Mouse (Mus musculus) heart, embryonic 16.5 days (tissue): ENCODE measurements around the gene Amh. TPM values are rescaled to one million over a fixed set of nuclear protein-coding genes. Genes with fewer than 3 reads are reported as not detected.

ENCODE experiments used
- ATAC-seq: fragments of 200-750 bp; cut with Nextera tagmentation; replicated peaks from 2 replicates; pipeline ENCODE4 v1.8.0; 2017; ENCODE audit warnings: moderate number of reproducible peaks; ENCODE audit not compliant: insufficient read depth, low FRiP score; ENCODE audit errors: extremely low read depth
- H3K27ac ChIP-seq: fragments of 300-500 bp; sonication (generic); 2 replicates; pipeline ENCODE4 v1.5.1; 2014; ENCODE audit warnings: mild to moderate bottlenecking, low read length, control low read depth, moderate library complexity
- H3K27me3 ChIP-seq: fragments of 300-500 bp; sonication (generic); 2 replicates; pipeline ENCODE4 v1.6.1; 2014; ENCODE audit warnings: low read length, mixed read lengths; ENCODE audit not compliant: control insufficient read depth, insufficient read depth
- H3K36me3 ChIP-seq: fragments of 300-500 bp; sonication (generic); 2 replicates; pipeline ENCODE4 v1.6.1; 2014; ENCODE audit not compliant: control insufficient read depth, insufficient read depth
- H3K4me1 ChIP-seq: fragments of 300-500 bp; sonication (generic); 2 replicates; pipeline ENCODE4 v1.6.1; 2014; ENCODE audit warnings: low read length, mixed read lengths; ENCODE audit not compliant: control insufficient read depth, insufficient read depth
- H3K4me2 ChIP-seq: fragments of 300-500 bp; sonication (generic); 2 replicates; pipeline ENCODE4 v1.6.1; 2014; ENCODE audit warnings: low read depth, mild to moderate bottlenecking, control low read depth, low read length
- H3K4me3 ChIP-seq: fragments of 300-500 bp; sonication (generic); 2 replicates; pipeline ENCODE4 v1.5.1; 2014; ENCODE audit warnings: mild to moderate bottlenecking, control low read depth, low read length
- H3K9ac ChIP-seq: fragments of 300-500 bp; sonication (generic); 2 replicates; pipeline ENCODE4 v1.6.1; 2014; ENCODE audit warnings: low read length, control low read depth
- H3K9me3 ChIP-seq: fragments of 300-500 bp; sonication (generic); replicated peaks from 2 replicates; pipeline ENCODE4 v1.6.1; 2016; ENCODE audit warnings: low read length; ENCODE audit not compliant: control insufficient read depth
- WGBS: fragments of 180-500 bp; shearing (Covaris S2); extraction: QIAGEN DNeasy Blood & Tissue Kit; methylation state at CpG from one replicate; pipeline ENCODE4 v1.1.7; 2014; 5-methylcytosine and 5-hydroxymethylcytosine counted together
- polyA plus RNA-seq: library from polyadenylated mRNA; unstranded; fragments of >200 nt; fragmentation: Nextera tagmentation; extraction: Ambion mirVana; gene quantifications from 2 replicates; pipeline ENCODE4 v1.2.1, GENCODE M21; 2015

The Amh gene
- polyA plus RNA-seq, 1 experiment from 2014 or later = 0.13 TPM

- 70% methylated on average over 6 of the region's 6 CpGs for WGBS
- Histone ChIP-seq H3K4me3 (no peak overlapping the region), H3K36me3 (peaks cover 45% of the 10 kb centered on the region), H3K27ac (peak overlapping the region; percentile 53; the same call in 1 of the 2 replicates), H3K27me3 (no peaks in the 10 kb centered on the region), H3K9me3 (no peaks in the 10 kb centered on the region), H3K4me2 (no peak overlapping the region), H3K9ac (peak overlapping the region; percentile 16; the same call in 1 of the 2 replicates), H3K4me1 (peaks cover 35% of the 10 kb centered on the region)
- no peak for ATAC-seq
These were observed 28.6 kb upstream of the Amh start for GRCm38 (mm10) chr10:80776358-80776869.

- Histone ChIP-seq H3K4me2 (no peak overlapping the region), H3K36me3 (peaks cover 43% of the 10 kb centered on the region), H3K27ac (no peak overlapping the region), H3K9me3 (no peaks in the 10 kb centered on the region), H3K27me3 (no peaks in the 10 kb centered on the region), H3K4me1 (peaks cover 35% of the 10 kb centered on the region), H3K9ac (no peak overlapping the region), H3K4me3 (no peak overlapping the region)
- WGBS = 89% methylated on average over 5 of the region's 5 CpGs
- ATAC-seq = no peak
These were observed 27.9 kb upstream of the Amh start for GRCm38 (mm10) chr10:80777123-80777522.

- H3K27me3 ChIP-seq = no peaks in the 10 kb centered on the region
- peaks cover 18% of the 10 kb centered on the region for H3K4me1 ChIP-seq
- peaks cover 43% of the 10 kb centered on the region for H3K36me3 ChIP-seq
- H3K4me2 ChIP-seq = no peak overlapping the region
- H3K9ac ChIP-seq = no peak overlapping the region
- no peak overlapping the region for H3K4me3 ChIP-seq
- no peak for ATAC-seq
- H3K9me3 ChIP-seq = no peaks in the 10 kb centered on the region
- no peak overlapping the region for H3K27ac ChIP-seq
These were observed 25.5 kb upstream of the Amh start for GRCm38 (mm10) chr10:80779565-80779964.

GRCm38 (mm10) chr10:80784302-80784701, 20.7 kb upstream of the Amh start:
- no peak overlapping the region for H3K4me3 ChIP-seq
- peaks cover 61% of the 10 kb centered on the region for H3K36me3 ChIP-seq
- H3K27ac ChIP-seq = no peak overlapping the region
- H3K9ac ChIP-seq = no peak overlapping the region
- no peaks in the 10 kb centered on the region for H3K27me3 ChIP-seq
- H3K4me1 ChIP-seq = no peaks in the 10 kb centered on the region
- H3K9me3 ChIP-seq = no peaks in the 10 kb centered on the region
- no peak for ATAC-seq
- 98% methylated on average over 2 of the region's 2 CpGs for WGBS
- H3K4me2 ChIP-seq = no peak overlapping the region

GRCm38 (mm10) chr10:80784871-80785270, 20.2 kb upstream of the Amh start:
- H3K4me1 ChIP-seq = no peaks in the 10 kb centered on the region
- H3K9me3 ChIP-seq = no peaks in the 10 kb centered on the region
- no peak for ATAC-seq
- H3K4me3 ChIP-seq = no peak overlapping the region
- peaks cover 62% of the 10 kb centered on the region for H3K36me3 ChIP-seq
- H3K9ac ChIP-seq = no peak overlapping the region
- no peak overlapping the region for H3K27ac ChIP-seq
- no peaks in the 10 kb centered on the region for H3K27me3 ChIP-seq
- no peak overlapping the region for H3K4me2 ChIP-seq
- 81% methylated on average over 12 of the region's 12 CpGs for WGBS

- 89% methylated on average over 11 of the region's 11 CpGs for WGBS
- no peak overlapping the region for H3K27ac ChIP-seq
- H3K9ac ChIP-seq = no peak overlapping the region
- H3K9me3 ChIP-seq = no peaks in the 10 kb centered on the region
- H3K4me3 ChIP-seq = no peak overlapping the region
- no peak overlapping the region for H3K4me2 ChIP-seq
- H3K36me3 ChIP-seq = peaks cover 69% of the 10 kb centered on the region
- ATAC-seq = no peak
- no peaks in the 10 kb centered on the region for H3K27me3 ChIP-seq
- H3K4me1 ChIP-seq = peaks cover 3% of the 10 kb centered on the region
These were observed 19.1 kb upstream of the Amh start for GRCm38 (mm10) chr10:80785963-80786362.

GRCm38 (mm10) chr10:80787517-80787916, 17.5 kb upstream of the Amh start:
- H3K9ac ChIP-seq = no peak overlapping the region

GRCm38 (mm10) chr10:80790761-80791404, 14.2 kb upstream of the Amh start:
- ATAC-seq = no peak
- Histone ChIP-seq H3K27ac (peak overlapping the region; percentile 80), H3K4me1 (peaks cover 19% of the 10 kb centered on the region), H3K36me3 (peaks cover 70% of the 10 kb centered on the region), H3K4me3 (no peak overlapping the region), H3K4me2 (no peak overlapping the region), H3K9me3 (no peaks in the 10 kb centered on the region), H3K27me3 (no peaks in the 10 kb centered on the region), H3K9ac (no peak overlapping the region)
- 76% methylated on average over 19 of the region's 19 CpGs for WGBS

More at GRCm38 (mm10) chr10:80787517-80787916, 17.5 kb upstream of the Amh start:
- no peak overlapping the region for H3K4me2 ChIP-seq
- H3K4me3 ChIP-seq = no peak overlapping the region
- no peak overlapping the region for H3K27ac ChIP-seq
- no peaks in the 10 kb centered on the region for H3K27me3 ChIP-seq
- no peaks in the 10 kb centered on the region for H3K9me3 ChIP-seq
- WGBS = 60% methylated on average over 2 of the region's 2 CpGs
- H3K4me1 ChIP-seq = peaks cover 19% of the 10 kb centered on the region
- peaks cover 75% of the 10 kb centered on the region for H3K36me3 ChIP-seq
- no peak for ATAC-seq

- Histone ChIP-seq H3K27me3 (no peaks in the 10 kb centered on the region), H3K36me3 (peaks cover 71% of the 10 kb centered on the region), H3K4me3 (no peak overlapping the region), H3K27ac (peak overlapping the region; percentile 80), H3K4me1 (peaks cover 22% of the 10 kb centered on the region), H3K9me3 (no peaks in the 10 kb centered on the region), H3K9ac (peak overlapping the region; percentile 17; the same call in 1 of the 2 replicates), H3K4me2 (peak overlapping the region; percentile 29)
- peak; percentile 61 for ATAC-seq
- 51% methylated on average over 33 of the region's 33 CpGs for WGBS
These were observed 13.4 kb upstream of the Amh start for GRCm38 (mm10) chr10:80791476-80792174.
